Mouse (Mus musculus) erythroid progenitor cell, adult 5-6 weeks (primary cell): ENCODE measurements around the gene Msh2. TPM values are rescaled to one million over a fixed set of nuclear protein-coding genes. Genes with fewer than 3 reads are reported as not detected.
A peak's percentile ranks its signal among the peaks of the same experiment; 100 is the strongest.
"Not testable (repeated sequence)": the region's sequence is repeated elsewhere in the genome, so short reads cannot be mapped to it uniquely, and the experiment has no call there.

Experiments used
- ATAC-seq: replicated peaks from 2 replicates; pipeline ENCODE4 v1.8.0; 2016; ENCODE audit warnings: moderate number of reproducible peaks, mild to moderate bottlenecking, moderate TSS enrichment, inconsistent platforms; ENCODE audit not compliant: poor library complexity, low FRiP score, severe bottlenecking
- total RNA-seq, 2 experiments: library from RNA; stranded (forward) in 1 of 2; stranded (reverse) in 1 of 2; fragments of 150-400 nt in 1 of 2; fragments of 186-747, 209-891 nt in 1 of 2; gene quantifications; 2 replicates each; pipeline versions ENCODE4 v1.2.3 to v1.2.4; 2015 to 2017; ENCODE audit warnings: low replicate concordance in 2 of 2

Gene Msh2
- total RNA-seq (2015; ENCODE audit: low replicate concordance) (15.9 and 16.3 TPM in 2 replicates), total RNA-seq (2017; ENCODE audit: low replicate concordance) (13.0 and 18.5 TPM in 2 replicates)

- peak; percentile 99 for ATAC-seq
These were observed at the start of gene Msh2 for GRCm38 (mm10) chr17:87671890-87672660. Msh2 (plus strand) TSS chr17:87672330.

- ATAC-seq = no peak
These were observed 46.5 kb upstream of the Msh2 start for GRCm38 (mm10) chr17:87625510-87626086.

GRCm38 (mm10) chr17:87628144-87628543 is 44.0 kb upstream of the Msh2 start:
- no peak for ATAC-seq

GRCm38 (mm10) chr17:87628706-87629105 is 43.4 kb upstream of the Msh2 start:
- no peak for ATAC-seq

- no peak for ATAC-seq
These were observed 35.1 kb upstream of the Msh2 start for GRCm38 (mm10) chr17:87637056-87637389.

GRCm38 (mm10) chr17:87639242-87639641 is 32.9 kb upstream of the Msh2 start:
- no peak for ATAC-seq

GRCm38 (mm10) chr17:87640272-87640671 is 31.9 kb upstream of the Msh2 start:
- ATAC-seq = no peak

GRCm38 (mm10) chr17:87641006-87641405 is 31.1 kb upstream of the Msh2 start:
- no peak for ATAC-seq

- no peak for ATAC-seq
These were observed 29.4 kb upstream of the Msh2 start for GRCm38 (mm10) chr17:87642744-87643143.

- ATAC-seq = not testable (repeated sequence)
These were observed 16.5 kb upstream of the Msh2 start for GRCm38 (mm10) chr17:87655616-87656015.

- not testable (repeated sequence) for ATAC-seq
These were observed 10.1 kb upstream of the Msh2 start for GRCm38 (mm10) chr17:87661958-87662573.

GRCm38 (mm10) chr17:87664238-87664637 is 7.9 kb upstream of the Msh2 start:
- ATAC-seq = no peak

GRCm38 (mm10) chr17:87665066-87665822 is 6.9 kb upstream of the Msh2 start:
- ATAC-seq = no peak

- peak; percentile 64 for ATAC-seq
These were observed 652 bp downstream of the Msh2 start for GRCm38 (mm10) chr17:87672677-87673286.

GRCm38 (mm10) chr17:87676916-87677474 is 4.9 kb downstream of the Msh2 start:
- not testable (repeated sequence) for ATAC-seq

GRCm38 (mm10) chr17:87677656-87678055 is 5.5 kb downstream of the Msh2 start:
- no peak for ATAC-seq

GRCm38 (mm10) chr17:87689217-87689616 is 17.1 kb downstream of the Msh2 start:
- no peak for ATAC-seq

GRCm38 (mm10) chr17:87691958-87692357 is 19.8 kb downstream of the Msh2 start:
- ATAC-seq = no peak

- ATAC-seq = no peak
These were observed 23.8 kb downstream of the Msh2 start for GRCm38 (mm10) chr17:87695874-87696465.
